Mouse (Mus musculus): Measurements from ENCODE around the gene Cdan1.
"Not testable (repeated sequence)": the region's sequence is repeated elsewhere in the genome, so short reads cannot be mapped to it uniquely, and the experiment has no call there.

The Cdan1 gene

GRCm38 (mm10) chr2:120745496-120745895 lies 104.4 kb downstream of the Cdan1 start:
- no peak for DNase-seq (ENCODE audit: low read depth, low spot score)

DNA sequence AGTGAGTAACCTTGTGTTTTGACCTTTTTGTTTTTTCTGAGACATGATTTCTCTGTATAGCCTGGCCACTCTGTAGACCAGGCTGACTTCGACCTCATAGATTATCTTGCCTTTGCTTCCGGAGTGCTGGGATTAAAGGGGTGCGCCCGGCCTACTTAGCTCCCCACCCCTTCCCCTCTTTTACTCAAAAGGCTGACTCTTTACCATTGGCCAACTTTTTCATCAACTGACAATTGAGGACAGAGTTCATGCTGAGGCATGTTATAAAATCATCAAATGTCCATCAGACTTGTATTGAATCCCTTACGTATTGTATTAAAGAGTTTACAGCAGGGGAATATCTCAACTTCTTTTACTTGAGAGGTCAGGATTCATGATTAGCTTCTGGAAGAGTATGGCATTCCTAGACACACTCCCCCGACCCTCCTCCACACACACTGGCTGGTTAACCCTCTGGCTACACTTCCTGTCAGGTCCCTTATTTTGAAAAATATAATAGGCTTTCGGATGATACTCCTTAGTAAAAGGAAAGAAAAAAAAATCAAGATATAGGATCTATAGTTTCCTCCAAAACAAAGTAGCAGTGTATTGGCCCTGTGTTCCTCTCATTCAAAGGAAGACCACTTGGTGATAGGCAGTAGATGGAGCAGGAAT lies 117.9 kb downstream of the Cdan1 start:
- no peak for DNase-seq (ENCODE audit: low read depth, low spot score)

DNA sequence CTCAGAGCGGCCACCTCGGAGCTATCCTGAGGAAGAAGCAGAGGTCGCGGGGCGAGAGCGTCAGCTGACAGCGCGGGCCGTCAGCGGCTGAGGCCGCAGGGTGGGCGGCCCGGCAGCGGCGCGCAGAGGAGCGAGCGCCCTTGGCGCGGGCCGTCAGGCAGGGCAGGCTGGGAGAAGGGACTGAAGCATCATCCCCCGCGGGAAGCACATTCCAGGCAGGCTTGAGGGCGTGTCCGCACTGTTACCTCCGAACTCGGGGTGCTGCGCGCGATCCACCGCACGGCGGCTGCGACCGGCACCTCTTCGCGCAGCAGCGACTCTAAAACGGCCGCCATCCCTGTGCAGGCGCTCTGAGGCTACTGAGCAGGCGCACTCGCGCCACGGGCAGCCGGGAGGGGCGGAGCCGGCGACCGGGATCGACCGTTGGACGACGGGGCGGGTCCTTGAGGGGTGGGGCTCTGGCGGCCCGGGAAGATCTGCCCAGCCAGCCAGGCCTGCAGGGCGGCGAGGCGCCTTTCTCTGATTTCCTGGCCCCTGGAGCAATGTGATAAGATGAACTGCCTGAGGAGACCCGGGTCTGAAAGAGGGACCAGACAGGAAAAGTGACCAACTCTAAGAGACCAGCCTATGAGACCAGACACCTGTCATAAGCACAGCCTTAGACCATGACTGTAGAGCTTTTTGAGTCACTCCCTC lies 118.6 kb downstream of the Cdan1 start:
- DNase-seq (ENCODE audit: low read depth, low spot score), result peak; percentile 82

DNA sequence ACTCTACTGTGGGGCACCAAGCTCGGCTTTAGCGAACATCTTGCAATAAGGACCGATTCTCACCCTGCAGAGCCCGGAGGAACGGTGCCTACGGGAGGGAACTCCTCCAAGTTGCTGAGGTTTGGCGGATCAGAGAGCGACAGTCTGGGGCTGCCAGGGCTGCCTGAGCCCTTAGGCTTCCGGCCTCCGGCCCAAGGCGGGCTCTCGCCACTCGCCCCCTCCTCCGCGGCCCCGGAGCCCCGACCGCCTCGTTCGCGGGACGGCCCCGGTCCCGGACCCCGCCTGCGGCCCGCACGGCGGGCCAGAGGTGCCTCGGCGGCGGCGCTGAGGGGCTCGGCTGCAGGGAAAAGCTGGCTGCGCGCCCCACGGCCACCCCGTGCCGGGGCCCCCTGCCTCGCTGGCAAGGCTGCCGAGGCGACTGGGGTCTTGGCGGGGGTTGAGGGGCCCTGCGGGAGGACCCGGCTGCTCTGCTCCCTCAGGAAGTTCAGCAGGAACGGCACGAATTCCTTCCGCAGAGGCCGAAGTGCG lies 119.2 kb downstream of the Cdan1 start:
- DNase-seq (ENCODE audit: low read depth, low spot score), result no peak

GRCm38 (mm10) chr2:120729775-120730585 lies 119.9 kb downstream of the Cdan1 start:
- no peak for DNase-seq (ENCODE audit: low read depth, low spot score)

- no peak for DNase-seq (ENCODE audit: low read depth, low spot score)
Measured at GRCm38 (mm10) chr2:120724176-120724575, 125.8 kb downstream of the Cdan1 start.

GRCm38 (mm10) chr2:120723621-120724020 lies 126.3 kb downstream of the Cdan1 start:
- DNase-seq (ENCODE audit: low read depth, low spot score), result no peak

GRCm38 (mm10) chr2:120722491-120722890 lies 127.4 kb downstream of the Cdan1 start:
- DNase-seq (ENCODE audit: low read depth, low spot score), result no peak

DNA sequence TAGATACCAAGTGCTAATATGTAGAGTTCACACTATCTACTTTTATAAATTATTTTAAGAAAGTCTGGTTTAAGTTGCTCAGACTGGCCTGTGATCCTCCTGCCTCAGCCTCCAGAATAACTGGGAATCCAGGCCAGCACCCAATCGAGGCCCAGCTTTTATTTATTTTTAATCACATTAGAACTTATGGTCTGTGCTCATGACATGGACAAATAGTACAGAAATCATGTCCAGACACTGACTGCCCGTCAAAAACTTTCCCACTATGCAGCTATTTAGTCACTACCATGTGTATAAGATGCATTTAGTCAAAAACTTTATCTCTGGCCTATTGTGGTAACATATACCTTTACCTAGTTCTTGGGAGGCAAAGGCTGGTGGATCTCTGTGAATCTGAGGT lies 128.0 kb downstream of the Cdan1 start:
- DNase-seq (ENCODE audit: low read depth, low spot score), result no peak

GRCm38 (mm10) chr2:120720821-120721220 lies 129.1 kb downstream of the Cdan1 start:
- no peak for DNase-seq (ENCODE audit: low read depth, low spot score)

GRCm38 (mm10) chr2:120718496-120718895 lies 131.4 kb downstream of the Cdan1 start:
- DNase-seq (ENCODE audit: low read depth, low spot score), result no peak

DNA sequence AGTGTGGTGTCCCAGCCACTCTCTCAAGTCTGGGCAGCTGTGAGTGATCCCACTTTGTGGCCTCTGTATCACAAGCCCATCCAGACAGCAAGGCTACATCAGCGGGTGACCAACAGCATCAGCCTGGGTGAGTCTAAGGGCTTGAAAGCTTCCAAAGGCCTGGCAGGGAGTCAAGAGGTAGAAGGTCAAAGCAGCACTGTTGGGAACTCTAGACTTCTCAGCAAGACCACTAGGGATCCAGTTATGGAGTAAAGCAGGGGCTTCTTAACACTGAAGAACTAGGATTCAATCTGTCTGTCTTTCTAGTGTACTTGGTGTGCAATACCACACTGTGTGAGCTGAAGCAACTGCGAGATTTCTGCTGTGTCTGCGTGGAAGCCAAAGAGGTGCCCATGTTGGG lies 136.5 kb downstream of the Cdan1 start:
- no peak for DNase-seq (ENCODE audit: low read depth, low spot score)

GRCm38 (mm10) chr2:120710948-120711347 lies 139.0 kb downstream of the Cdan1 start:
- DNase-seq (ENCODE audit: low read depth, low spot score), result no peak

- no peak for DNase-seq (ENCODE audit: low read depth, low spot score)
Measured at GRCm38 (mm10) chr2:120710154-120710553, 139.8 kb downstream of the Cdan1 start.

- no peak for DNase-seq (ENCODE audit: low read depth, low spot score)
Measured at GRCm38 (mm10) chr2:120707041-120707440, 142.9 kb downstream of the Cdan1 start.

GRCm38 (mm10) chr2:120702675-120703074 lies 147.3 kb downstream of the Cdan1 start:
- no peak for DNase-seq (ENCODE audit: low read depth, low spot score)

GRCm38 (mm10) chr2:120700379-120700885 lies 149.5 kb downstream of the Cdan1 start:
- DNase-seq (ENCODE audit: low read depth, low spot score), result no peak

DNA sequence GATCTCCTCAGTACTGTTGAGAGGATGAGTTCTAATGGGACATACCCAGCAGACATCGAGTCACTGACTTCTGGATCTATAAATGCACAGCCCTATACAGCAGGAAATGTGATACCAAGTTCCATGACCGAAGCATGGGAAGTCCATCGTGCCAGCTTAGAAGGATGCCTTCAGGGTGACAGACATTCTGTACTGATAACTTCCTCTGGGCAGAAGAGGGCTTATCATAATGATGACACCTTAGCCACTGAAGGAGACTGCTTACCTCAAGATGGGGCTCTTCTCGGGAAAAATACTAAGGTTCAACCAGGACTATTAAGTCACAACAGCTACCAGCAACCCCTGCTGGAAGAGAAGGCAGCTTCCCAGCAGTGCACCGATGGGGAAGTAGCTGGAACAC lies 152.2 kb downstream of the Cdan1 start:
- DNase-seq (ENCODE audit: low read depth, low spot score), result no peak

DNA sequence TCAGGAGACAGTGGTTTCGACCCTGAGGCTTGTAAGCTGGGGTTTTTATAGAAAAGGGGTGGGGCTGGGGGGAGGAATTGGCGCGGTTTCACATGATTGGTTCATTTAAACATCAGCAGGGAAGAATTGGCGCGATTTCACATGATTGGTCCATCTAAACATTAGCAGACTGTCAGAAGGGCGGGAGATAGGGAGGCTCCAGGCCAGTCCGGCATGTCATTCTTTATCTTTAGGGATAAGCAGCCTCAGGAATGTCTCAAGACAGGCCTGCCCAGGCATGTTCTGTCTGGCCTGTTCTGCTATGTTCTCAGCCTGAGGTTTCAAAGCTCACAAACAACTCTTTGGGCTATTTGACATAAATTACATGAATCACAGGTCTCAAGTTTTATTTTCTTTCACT lies 168.8 kb downstream of the Cdan1 start:
- DNase-seq (ENCODE audit: low read depth, low spot score), result not testable (repeated sequence)

GRCm38 (mm10) chr2:120670253-120670652 lies 179.7 kb downstream of the Cdan1 start:
- DNase-seq (ENCODE audit: low read depth, low spot score), result no peak

GRCm38 (mm10) chr2:120667446-120667845 lies 182.5 kb downstream of the Cdan1 start:
- no peak for DNase-seq (ENCODE audit: low read depth, low spot score)
